Mouse (Mus musculus): ENCODE measurements around the gene Rgs10. TPM values are rescaled to one million over a fixed set of nuclear protein-coding genes. Genes with fewer than 3 reads are reported as not detected.

Rgs10 gene
- total and polyA plus RNA-seq, 3 experiments: 5.4 to 7.4 (median 6.5) TPM

DNA sequence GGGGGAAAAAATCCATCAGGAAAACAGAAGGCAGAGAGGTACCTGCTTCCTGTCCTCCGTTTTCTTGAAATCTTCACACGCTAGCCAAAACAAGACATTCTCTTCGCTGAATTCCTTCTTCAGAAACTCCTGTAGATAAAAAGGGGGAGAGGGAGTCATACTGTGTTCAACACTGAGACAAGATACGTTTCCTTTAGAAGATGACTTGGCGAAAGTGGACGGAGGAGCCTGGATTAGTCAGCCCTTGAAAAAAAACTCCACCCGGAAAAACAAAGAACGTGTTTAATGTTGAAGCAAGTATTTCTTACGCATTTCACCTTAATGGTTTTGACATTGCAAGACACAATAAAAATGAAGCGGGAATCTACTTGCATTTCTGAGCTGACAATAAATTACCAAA, 15.4 kb downstream of the Rgs10 start:
- Histone ChIP-seq H3K27me3 (replicated peaks) (no peaks in the 10 kb centered on the region), H3K79me2 (replicated peaks; ENCODE audit: control insufficient read depth, extremely low read depth, insufficient read depth, poor library complexity, severe bottlenecking) (no peaks in the 10 kb centered on the region), H3K4me1 (ENCODE audit: control insufficient read depth in 1 of 2, insufficient read depth in 2 of 2) (peaks cover 9 to 11% of the 10 kb centered on the region in 2 experiments), H3K9ac (ENCODE audit: insufficient read depth, low read depth) (no peak overlapping the region), H3K9me3 (replicated peaks; ENCODE audit: low read length) (peaks cover 7% of the 10 kb centered on the region), H3K27ac (ENCODE audit: insufficient read depth, low read depth) (no peak overlapping the region), H3K4me3 (replicated peaks in 1 of 3; ENCODE audit: low read depth in 2 of 3, low read length in 2 of 3, poor library complexity in 1 of 3) (no peak overlapping the region), H3K4me2 (ENCODE audit: insufficient read depth, low read depth, poor library complexity, severe bottlenecking) (no peak overlapping the region), H3K36me3 (replicated peaks in 1 of 2; ENCODE audit: control insufficient read depth in 1 of 2, insufficient read depth in 1 of 2, low read length in 1 of 2) (peaks cover 0 to 1% of the 10 kb centered on the region in 2 experiments)
- dilution Hi-C loops (cut with MboI; ENCODE audit: extremely low pct_ligation_motif_present, extremely low pct_unique_long_range_greater_than_20kb, low sequenced_read_pairs) (no loop called here), in situ Hi-C loops (cut with MboI; ENCODE audit: low pct_ligation_motif_present, low pct_unique_long_range_greater_than_20kb, low sequenced_read_pairs) (no loop called here)
- DNase-seq (ENCODE audit: extremely low read depth): no peak
- no peak for TF ChIP-seq BHLHE40 (IDR thresholded peaks at IDR 0.05; ENCODE audit: low read depth, low read length)
- TF ChIP-seq PAX5 (IDR thresholded peaks at IDR 0.05; ENCODE audit: low read length): no peak
- no peak for TF ChIP-seq TBP (conservative IDR thresholded peaks at IDR 0.05; ENCODE audit: low read depth, low read length)
- no peak for TF ChIP-seq EP300 (IDR thresholded peaks at IDR 0.05; ENCODE audit: low read length)
- no peak for TF ChIP-seq CTCF (conservative IDR thresholded peaks at IDR 0.05 in 1 of 2, IDR thresholded peaks at IDR 0.05 in 1 of 2; ENCODE audit: low read depth in 2 of 2, low read length in 2 of 2)
- TF ChIP-seq ZMIZ1 (IDR thresholded peaks at IDR 0.05; ENCODE audit: low read depth, low read length): no peak
- TF ChIP-seq HCFC1 (IDR thresholded peaks at IDR 0.05; ENCODE audit: low read depth, low read length): no peak
- no peak for TF ChIP-seq ELF1 (IDR thresholded peaks at IDR 0.05; ENCODE audit: low read depth, low read length)
- no peak for TF ChIP-seq MAFK (IDR thresholded peaks at IDR 0.05; ENCODE audit: insufficient replicate concordance, low read length)
- no peak for TF ChIP-seq JUND (conservative IDR thresholded peaks at IDR 0.05; ENCODE audit: low read depth, low read length)

DNA sequence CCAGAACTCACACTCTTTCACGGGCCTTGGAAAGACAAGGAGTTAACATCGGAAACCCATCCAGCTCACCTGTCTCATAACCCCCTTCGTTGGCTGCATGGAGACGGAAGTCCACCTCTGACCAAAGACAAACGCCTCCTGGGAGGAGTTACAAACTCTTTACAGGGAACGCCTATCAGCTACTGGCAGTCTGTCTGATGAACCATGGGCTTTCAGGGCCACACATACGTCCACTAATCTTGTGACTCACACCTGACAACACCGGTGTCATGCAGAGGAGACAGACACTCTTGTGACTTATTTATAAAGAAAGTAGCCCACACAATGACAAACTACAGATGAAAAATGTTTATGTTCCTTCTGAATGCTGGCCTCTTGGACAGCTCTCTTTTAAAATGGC, 16.0 kb downstream of the Rgs10 start:
- no peaks in the 10 kb centered on the region for H3K27me3 ChIP-seq (replicated peaks)
- peaks cover 0 to 1% of the 10 kb centered on the region in 2 experiments for H3K36me3 ChIP-seq (replicated peaks in 1 of 2; ENCODE audit: control insufficient read depth in 1 of 2, insufficient read depth in 1 of 2, low read length in 1 of 2)
- no peak overlapping the region for H3K4me2 ChIP-seq (ENCODE audit: insufficient read depth, low read depth, poor library complexity, severe bottlenecking)
- no peak overlapping the region for H3K4me3 ChIP-seq (replicated peaks in 1 of 3; ENCODE audit: low read depth in 2 of 3, low read length in 2 of 3, poor library complexity in 1 of 3)
- DNase-seq (ENCODE audit: extremely low read depth): no peak
- no peak overlapping the region for H3K9ac ChIP-seq (ENCODE audit: insufficient read depth, low read depth)
- H3K79me2 ChIP-seq (replicated peaks; ENCODE audit: control insufficient read depth, extremely low read depth, insufficient read depth, poor library complexity, severe bottlenecking): no peaks in the 10 kb centered on the region
- in situ Hi-C loops (cut with MboI; ENCODE audit: low pct_ligation_motif_present, low pct_unique_long_range_greater_than_20kb, low sequenced_read_pairs): no loop called here
- dilution Hi-C loops (cut with MboI; ENCODE audit: extremely low pct_ligation_motif_present, extremely low pct_unique_long_range_greater_than_20kb, low sequenced_read_pairs): no loop called here
- no peak overlapping the region for H3K27ac ChIP-seq (ENCODE audit: insufficient read depth, low read depth)
- TF ChIP-seq ETS1 (conservative IDR thresholded peaks at IDR 0.05; ENCODE audit: low read depth, low read length): no peak
- TF ChIP-seq TCF12 (IDR thresholded peaks at IDR 0.05; ENCODE audit: low read depth, low read length): no peak
- TF ChIP-seq POLR2AphosphoS2 (IDR thresholded peaks at IDR 0.05; ENCODE audit: low read depth, low read length): no peak
- TF ChIP-seq CHD2 (IDR thresholded peaks at IDR 0.05; ENCODE audit: low read length): no peak
- TF ChIP-seq HCFC1 (IDR thresholded peaks at IDR 0.05; ENCODE audit: low read depth, low read length): no peak
- no peak for TF ChIP-seq ZC3H11A (IDR thresholded peaks at IDR 0.05; ENCODE audit: low read depth, low read length)
- TF ChIP-seq RCOR1 (conservative IDR thresholded peaks at IDR 0.05; ENCODE audit: low read depth, low read length): no peak
- TF ChIP-seq ELF1 (IDR thresholded peaks at IDR 0.05; ENCODE audit: low read depth, low read length): no peak
- no peak for TF ChIP-seq JUN (IDR thresholded peaks at IDR 0.05; ENCODE audit: insufficient read depth, low read depth, low read length)
- peaks cover 7% of the 10 kb centered on the region for H3K9me3 ChIP-seq (replicated peaks; ENCODE audit: low read length)
- H3K4me1 ChIP-seq (ENCODE audit: control insufficient read depth in 1 of 2, insufficient read depth in 2 of 2): peaks cover 11 to 13% of the 10 kb centered on the region in 2 experiments

Data from CH12.LX (cell line).